In genomic region chr13:49466393-49467075, GRCm38 (mm10) we compare ENCODE assay signal across 9 mouse cellular contexts. TPM values are rescaled to one million over a fixed set of nuclear protein-coding genes. Genes with fewer than 3 reads are reported as not detected.
A peak's percentile ranks its signal among the peaks of the same experiment; 100 is the strongest.
DNase-seq lines count a peak whose midpoint lies in the region.
"Had no signal": no experiment of that assay in that cellular context is flagged by ENCODE, and none has a peak within 500 bp of the region (broad histone marks: within the 10 kb centered on the region; RNA-seq: fewer than 3 reads in every experiment).

No protein-coding gene starts in this region.

- DNase-seq in adrenal gland, adult 2 months: peak; percentile 45
- DNase-seq in adrenal gland, adult 8-10 months: no peak
- peak; percentile 30 for DNase-seq in urinary bladder, postnatal 25 days (ENCODE audit: low spot score)
- DNase-seq in urinary bladder, postnatal 10 days (ENCODE audit: low spot score): no peak
- peak; percentile 48 for DNase-seq in kidney, postnatal 14 days
- no peak for DNase-seq in yolk sac, embryonic 10.5 days (ENCODE audit: low spot score)
- DNase-seq in spleen, postnatal 36 days (ENCODE audit: low spot score in 2 of 2): no peak
- DNase-seq in left cerebral cortex, adult 8-10 months (ENCODE audit: low spot score in 2 of 2): no peak
- DNase-seq: thymus, postnatal 14 days had no signal

RNA-seq across cellular contexts. Expression of gene Tes3-ps, which starts 26.6 kb away (rescaled TPM):
- 1 to 10 TPM; 1.2 to 1.5 TPM for total RNA-seq in adrenal gland, adult 2 months (2021)
- polyA plus RNA-seq in adrenal gland, adult 2 months (2012; rRNA removed): not detected in 2 replicates
- 1 to 10 TPM; 1.5 to 2.2 (median 1.7) TPM for total RNA-seq in adrenal gland, adult 8-10 months (2022)
- 1 to 10 TPM; 1.5 to 2.4 (median 2.0) TPM for total RNA-seq in left cerebral cortex, adult 8-10 months (2022)

RNA-seq across cellular contexts. Expression of gene Ecm2, which starts 38.1 kb away (rescaled TPM):
- total RNA-seq in adrenal gland, adult 2 months (2021): 1 to 10 TPM; 7.2 to 9.5 TPM
- polyA plus RNA-seq in adrenal gland, adult 2 months (2012; rRNA removed): 0.54 and 0.65 TPM in 2 replicates
- total RNA-seq in adrenal gland, adult 8-10 months (2022): 10 to 100 TPM in 1 of 4 experiments, 1 to 10 TPM in 3; 6.0 to 10.1 (median 7.9) TPM
- total RNA-seq in left cerebral cortex, adult 8-10 months (2022): 1 to 10 TPM; 2.5 to 3.1 (median 2.9) TPM

RNA-seq across cellular contexts. Expression of gene Ippk, which starts 45.5 kb away (rescaled TPM):
- 10 to 100 TPM; 27.0 to 38.3 TPM for total RNA-seq in adrenal gland, adult 2 months (2021)
- polyA plus RNA-seq in adrenal gland, adult 2 months (2012; rRNA removed): 6.8 and 8.4 TPM in 2 replicates
- 10 to 100 TPM; 38.1 to 43.5 (median 39.4) TPM for total RNA-seq in adrenal gland, adult 8-10 months (2022)
- total RNA-seq in left cerebral cortex, adult 8-10 months (2022): 10 to 100 TPM; 16.5 to 21.5 (median 16.8) TPM

Comparison
In these comparisons a context has a peak if more than half of its experiments do, and no peak if none do; other contexts are left out.
1. DNase-seq: peak in adrenal gland, adult 2 months (single experiment), urinary bladder, postnatal 25 days (single experiment) and kidney, postnatal 14 days (single experiment); none in adrenal gland, adult 8-10 months (single experiment), urinary bladder, postnatal 10 days (single experiment), yolk sac, embryonic 10.5 days (single experiment), spleen, postnatal 36 days (0 of 2) and left cerebral cortex, adult 8-10 months (0 of 2).